Comparison of ENCODE assay signal across 8 mouse cellular contexts in genomic region chr8:84837149-84837911, GRCm38 (mm10). TPM values are rescaled to one million over a fixed set of nuclear protein-coding genes. Genes with fewer than 3 reads are reported as not detected.
DNase-seq lines count a peak whose midpoint lies in the region; ATAC-seq and TF ChIP-seq lines count a peak whose summit lies in the region.

No protein-coding gene starts in this region.

- H3K27me3 ChIP-seq in hindbrain, embryonic 12.5 days: no peaks in the 10 kb centered on the region
- H3K27me3 ChIP-seq in hindbrain, embryonic 11.5 days (ENCODE audit: control insufficient read depth, insufficient read depth, low read length): no peaks in the 10 kb centered on the region
- H3K27me3 ChIP-seq in E14TG2a.4 (ENCODE audit: insufficient read depth, low read length): no peaks in the 10 kb centered on the region
- H3K27me3 ChIP-seq in liver, embryonic 11.5 days (replicated peaks; ENCODE audit: control insufficient read depth, insufficient read depth, low read length): no peaks in the 10 kb centered on the region

- DNase-seq in hindbrain, embryonic 11.5 days (ENCODE audit: low spot score): no peak
- DNase-seq in cerebellum, postnatal 10 days: peak; percentile 61 to 71
- DNase-seq in liver, embryonic 11.5 days (ENCODE audit: low spot score): no peak
- no peak for DNase-seq in urinary bladder, adult 18-20 months (ENCODE audit: low spot score in 2 of 2)
- no peak for DNase-seq in Muller cell, postnatal 12 days (ENCODE audit: inconsistent ontology term)
- DNase-seq in thymus, postnatal 36 days: no peak

- peaks cover 64% of the 10 kb centered on the region for H3K36me3 ChIP-seq in hindbrain, embryonic 12.5 days
- peaks cover 24% of the 10 kb centered on the region for H3K36me3 ChIP-seq in hindbrain, embryonic 11.5 days (ENCODE audit: control insufficient read depth, insufficient read depth, low read length)
- peaks cover 80% of the 10 kb centered on the region for H3K36me3 ChIP-seq in E14TG2a.4 (ENCODE audit: insufficient read depth, low read length)
- peaks cover 44% of the 10 kb centered on the region for H3K36me3 ChIP-seq in liver, embryonic 11.5 days (ENCODE audit: control insufficient read depth, insufficient read depth, low read length)

- 58% methylated on average over 8 of the region's 8 CpGs for WGBS in hindbrain, embryonic 12.5 days
- WGBS in hindbrain, embryonic 11.5 days: 62% methylated on average over 8 of the region's 8 CpGs
- 68% methylated on average over 8 of the region's 8 CpGs for WGBS in liver, embryonic 11.5 days

- no peak overlapping the region for H3K9ac ChIP-seq in hindbrain, embryonic 12.5 days
- no peak overlapping the region for H3K9ac ChIP-seq in hindbrain, embryonic 11.5 days (ENCODE audit: low read depth, low read length)
- peak overlapping the region; percentile 41 for H3K9ac ChIP-seq in liver, embryonic 11.5 days (ENCODE audit: low read depth, low read length)

- H3K9me3 ChIP-seq in hindbrain, embryonic 12.5 days (replicated peaks): no peaks in the 10 kb centered on the region
- H3K9me3 ChIP-seq in hindbrain, embryonic 11.5 days (ENCODE audit: control insufficient read depth, low read length): no peaks in the 10 kb centered on the region
- H3K9me3 ChIP-seq in E14TG2a.4 (ENCODE audit: low read length): no peaks in the 10 kb centered on the region
- H3K9me3 ChIP-seq in liver, embryonic 11.5 days (ENCODE audit: control insufficient read depth, low read length): no peaks in the 10 kb centered on the region

- no peak for ATAC-seq in hindbrain, embryonic 12.5 days (ENCODE audit: low FRiP score)
- ATAC-seq in hindbrain, embryonic 11.5 days (ENCODE audit: low FRiP score): no peak
- no peak for ATAC-seq in liver, embryonic 11.5 days (replicated peaks; ENCODE audit: low FRiP score)

- no peak overlapping the region for H3K4me3 ChIP-seq in hindbrain, embryonic 12.5 days
- H3K4me3 ChIP-seq in hindbrain, embryonic 11.5 days (ENCODE audit: low read depth, low read length): no peak overlapping the region
- peak overlapping the region; percentile 39 for H3K4me3 ChIP-seq in E14TG2a.4 (replicated peaks; ENCODE audit: low read length)
- H3K4me3 ChIP-seq in liver, embryonic 11.5 days (ENCODE audit: low read depth, low read length): peak overlapping the region; percentile 34

- peaks cover 37% of the 10 kb centered on the region for H3K4me1 ChIP-seq in hindbrain, embryonic 12.5 days
- H3K4me1 ChIP-seq in hindbrain, embryonic 11.5 days (replicated peaks; ENCODE audit: control insufficient read depth, insufficient read depth, low read length): peaks cover 5% of the 10 kb centered on the region; the same call in 1 of the 2 replicates
- H3K4me1 ChIP-seq in E14TG2a.4 (replicated peaks; ENCODE audit: low read depth, low read length): peaks cover 67% of the 10 kb centered on the region
- H3K4me1 ChIP-seq in liver, embryonic 11.5 days (replicated peaks; ENCODE audit: control insufficient read depth, insufficient read depth, low read length): peaks cover 47% of the 10 kb centered on the region

- H3K4me2 ChIP-seq in hindbrain, embryonic 12.5 days (replicated peaks): 0 out of 2 replicates have a peak overlapping the region, but pooled peaks have one; percentile 5
- no peak overlapping the region for H3K4me2 ChIP-seq in hindbrain, embryonic 11.5 days (replicated peaks; ENCODE audit: low read depth, low read length)
- H3K4me2 ChIP-seq in liver, embryonic 11.5 days: peak overlapping the region; percentile 67

- H3K27ac ChIP-seq in hindbrain, embryonic 12.5 days: peak overlapping the region; percentile 42
- no peak overlapping the region for H3K27ac ChIP-seq in hindbrain, embryonic 11.5 days (ENCODE audit: low read depth, low read length)
- H3K27ac ChIP-seq in liver, embryonic 11.5 days (ENCODE audit: low read depth, low read length): peak overlapping the region; percentile 54

- TF ChIP-seq CTCF in E14TG2a.4 (conservative IDR thresholded peaks at IDR 0.05; ENCODE audit: low read length): 0 out of 2 replicates have a peak, but pooled peaks have one; percentile 5

RNA-seq across cellular contexts. Expression of gene Rad23a, which starts 3.1 kb away (rescaled TPM):
- polyA plus RNA-seq in hindbrain, embryonic 12.5 days (2016; fragmentation: Nextera tagmentation; extraction: Ambion mirVana): 88.8 and 101 TPM in 2 replicates
- 88.6 and 91.3 TPM in 2 replicates for polyA plus RNA-seq in hindbrain, embryonic 11.5 days (2014; fragmentation: Nextera tagmentation; extraction: Ambion mirVana)
- 188 and 191 TPM in 2 replicates for polyA plus RNA-seq in liver, embryonic 11.5 days (2014; fragmentation: Nextera tagmentation; extraction: Ambion mirVana)

RNA-seq across cellular contexts. Expression of gene Gadd45gip1, which starts 6.0 kb away (rescaled TPM):
- 35.7 and 38.6 TPM in 2 replicates for polyA plus RNA-seq in hindbrain, embryonic 12.5 days (2016; fragmentation: Nextera tagmentation; extraction: Ambion mirVana)
- 36.0 and 37.2 TPM in 2 replicates for polyA plus RNA-seq in hindbrain, embryonic 11.5 days (2014; fragmentation: Nextera tagmentation; extraction: Ambion mirVana)
- polyA plus RNA-seq in liver, embryonic 11.5 days (2014; fragmentation: Nextera tagmentation; extraction: Ambion mirVana): 87.8 and 90.6 TPM in 2 replicates

RNA-seq across cellular contexts. Expression of gene Calr, which starts 9.4 kb away (rescaled TPM):
- 792 and 820 TPM in 2 replicates for polyA plus RNA-seq in hindbrain, embryonic 12.5 days (2016; fragmentation: Nextera tagmentation; extraction: Ambion mirVana)
- 837 and 845 TPM in 2 replicates for polyA plus RNA-seq in hindbrain, embryonic 11.5 days (2014; fragmentation: Nextera tagmentation; extraction: Ambion mirVana)
- 860 and 893 TPM in 2 replicates for polyA plus RNA-seq in liver, embryonic 11.5 days (2014; fragmentation: Nextera tagmentation; extraction: Ambion mirVana)

RNA-seq across cellular contexts. Expression of gene Dand5, which starts 14.7 kb away (rescaled TPM):
- 6.6 and 7.1 TPM in 2 replicates for polyA plus RNA-seq in hindbrain, embryonic 12.5 days (2016; fragmentation: Nextera tagmentation; extraction: Ambion mirVana)
- 6.2 and 7.1 TPM in 2 replicates for polyA plus RNA-seq in hindbrain, embryonic 11.5 days (2014; fragmentation: Nextera tagmentation; extraction: Ambion mirVana)
- polyA plus RNA-seq in liver, embryonic 11.5 days (2014; fragmentation: Nextera tagmentation; extraction: Ambion mirVana): 4.5 and 4.9 TPM in 2 replicates

RNA-seq across cellular contexts. Expression of gene Farsa, which starts 19.5 kb away (rescaled TPM):
- polyA plus RNA-seq in hindbrain, embryonic 12.5 days (2016; fragmentation: Nextera tagmentation; extraction: Ambion mirVana): 92.2 and 98.9 TPM in 2 replicates
- 89.6 and 91.4 TPM in 2 replicates for polyA plus RNA-seq in hindbrain, embryonic 11.5 days (2014; fragmentation: Nextera tagmentation; extraction: Ambion mirVana)
- 130 TPM in 2 replicates for polyA plus RNA-seq in liver, embryonic 11.5 days (2014; fragmentation: Nextera tagmentation; extraction: Ambion mirVana)

Comparison
In these comparisons a context has a peak if more than half of its experiments do, and no peak if none do; other contexts are left out.
1. H3K4me3 ChIP-seq: peak in E14TG2a.4 (single experiment) and liver, embryonic 11.5 days (single experiment); none in hindbrain, embryonic 12.5 days (single experiment) and hindbrain, embryonic 11.5 days (single experiment).
2. DNase-seq: peak in cerebellum, postnatal 10 days (2 of 2); none in hindbrain, embryonic 11.5 days (single experiment), liver, embryonic 11.5 days (single experiment), urinary bladder, adult 18-20 months (0 of 2), Muller cell, postnatal 12 days (single experiment) and thymus, postnatal 36 days (0 of 2).